Mouse (Mus musculus) heart, postnatal 36 days (tissue): ENCODE measurements at regions not wholly inside any gene's neighbourhood (a gene's known extent, or its start where the extent isn't known, plus 50 kb on each side); places are given as distances from the start of the nearest gene placed in this dataset.

Experiments used
- DNase-seq, 2 experiments: peaks; one replicate each; pipeline ENCODE4 v3.0.0; 2021 to 2022
- intact Hi-C: fragments of 180-260 bp; cut with DNase I; formaldehyde crosslinking; loops from one replicate; pipeline ENCODE4 v1.15.1; 2025

DNA sequence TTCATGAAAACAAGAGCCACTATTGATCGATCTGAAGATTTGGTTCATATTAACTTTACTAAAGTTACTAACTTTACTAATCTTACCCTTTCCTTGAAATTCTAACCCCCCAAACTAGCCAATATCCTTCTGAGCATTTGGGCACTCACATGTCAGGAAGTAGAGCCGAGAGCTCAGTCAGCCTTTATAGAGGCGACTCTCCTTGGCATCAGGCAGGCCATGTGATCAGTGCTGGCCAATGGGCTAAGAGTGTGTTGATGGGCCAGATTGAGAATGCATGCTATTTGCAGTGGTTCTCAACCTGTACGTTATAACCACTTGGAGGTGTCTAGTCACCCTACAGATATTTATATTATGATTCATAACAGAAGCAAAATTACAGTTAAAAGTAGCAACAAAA, 69.6 kb upstream of the Slc35b4 start:
- intact Hi-C loops, result no loop called here
- DNase-seq, result no peak

- no peak for DNase-seq
- intact Hi-C loops, result no loop called here
Measured at GRCm38 (mm10) chr6:34243001-34243400, 66.1 kb upstream of the Slc35b4 start.

GRCm38 (mm10) chr6:34242486-34242885, 65.6 kb upstream of the Slc35b4 start:
- intact Hi-C loops, result no loop called here
- DNase-seq, result no peak

DNA sequence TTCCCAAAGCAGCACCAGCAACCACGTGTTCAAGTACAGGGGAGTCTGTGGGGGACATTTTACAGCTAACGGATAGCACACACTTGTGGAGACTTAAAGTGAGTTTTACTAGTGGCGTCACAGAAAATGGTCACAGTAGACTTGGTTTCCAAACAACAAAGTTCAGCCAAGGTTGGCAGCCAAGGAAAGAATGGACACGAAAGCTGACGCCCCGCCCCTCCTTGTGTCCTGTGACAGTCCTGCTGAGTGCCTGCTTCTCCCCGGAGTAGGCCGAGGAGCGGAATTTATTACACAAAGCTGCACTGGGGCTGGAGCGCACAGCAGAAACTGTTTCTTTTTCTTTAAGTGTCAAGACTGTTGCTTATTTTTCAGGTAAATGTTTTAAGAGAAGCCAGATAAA, 58.2 kb upstream of the Slc35b4 start:
- intact Hi-C loops, result no loop called here
- no peak for DNase-seq

DNA sequence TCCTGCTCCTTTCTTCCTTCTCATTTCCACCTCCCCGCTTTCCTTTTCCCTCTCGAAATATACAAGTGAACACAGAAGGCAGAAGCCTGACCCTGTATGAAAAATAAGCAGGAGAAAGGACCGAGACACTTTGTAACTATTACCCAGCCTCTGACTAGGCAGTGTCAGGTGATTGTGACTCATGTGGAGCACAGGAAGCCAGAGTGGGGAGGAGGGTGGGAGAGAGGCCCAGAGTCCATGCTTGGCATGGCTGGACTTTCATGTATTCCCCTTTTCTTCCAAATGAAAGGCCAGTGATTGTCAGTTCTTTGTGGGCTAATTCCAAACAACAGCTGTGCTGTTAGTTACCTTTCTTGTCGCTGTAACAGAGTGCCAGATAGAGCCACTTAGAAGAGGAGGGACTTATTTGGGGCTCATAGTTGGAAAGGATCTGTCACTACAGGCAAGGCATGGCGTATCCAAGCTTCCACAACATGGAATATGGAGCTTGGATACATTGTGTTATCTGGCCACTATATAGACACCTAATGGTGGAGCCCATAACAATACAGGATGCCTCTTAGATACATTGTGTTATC, 57.6 kb upstream of the Slc35b4 start:
- intact Hi-C loops, result no loop called here
- DNase-seq, result no peak

- peak; percentile 17 to 22 for DNase-seq
- intact Hi-C loops, result loop anchor here (2.0 kb wide), 1 partner anchor 28 kb away; no protein-coding TSS in a partner anchor
Measured at GRCm38 (mm10) chr6:34230768-34231381, 54.0 kb upstream of the Slc35b4 start.

DNA sequence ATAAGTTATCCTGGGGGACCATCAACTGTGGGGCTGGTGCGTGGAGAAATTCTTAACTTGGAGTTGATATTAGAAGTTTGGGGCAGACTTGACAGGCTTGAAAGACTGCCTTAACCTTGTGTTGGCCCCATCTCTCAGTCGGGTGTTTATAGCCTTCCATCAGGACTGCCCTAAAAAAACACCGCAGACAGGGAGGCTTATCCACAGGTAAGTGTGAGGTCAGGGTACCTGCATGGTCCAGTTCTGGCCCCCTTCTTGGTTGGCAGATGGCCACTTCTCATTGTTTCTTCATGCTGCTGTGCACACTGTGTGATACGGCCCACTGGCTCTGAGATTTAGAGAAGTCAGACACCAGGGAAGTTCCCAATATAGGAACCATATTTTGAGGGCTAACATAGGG, 50.2 kb upstream of the Slc35b4 start:
- DNase-seq, result no peak
- intact Hi-C loops, result no loop called here
